Mouse (Mus musculus): ENCODE data around the gene Gm10277.

- TF ChIP-seq POLR2A (IDR thresholded peaks at IDR 0.05; ENCODE audit: low read depth, low read length) (no peak), CTCF (IDR thresholded peaks at IDR 0.05; ENCODE audit: extremely low read depth, insufficient read depth, insufficient read length, insufficient replicate concordance) (peak; percentile 75; the same call in 1 of the 2 replicates)
These were observed 50.3 kb downstream of the Gm10277 start for GRCm38 (mm10) chr11:77737289-77737688.

All from spleen, adult 2 months (tissue).